Mouse (Mus musculus): ENCODE data around the gene Wipf1. TPM values are rescaled to one million over a fixed set of nuclear protein-coding genes. Genes with fewer than 3 reads are reported as not detected.

Wipf1 gene
- total and polyA plus RNA-seq, 2 experiments from 2014 or later = 1.8 to 2.4 TPM

DNA sequence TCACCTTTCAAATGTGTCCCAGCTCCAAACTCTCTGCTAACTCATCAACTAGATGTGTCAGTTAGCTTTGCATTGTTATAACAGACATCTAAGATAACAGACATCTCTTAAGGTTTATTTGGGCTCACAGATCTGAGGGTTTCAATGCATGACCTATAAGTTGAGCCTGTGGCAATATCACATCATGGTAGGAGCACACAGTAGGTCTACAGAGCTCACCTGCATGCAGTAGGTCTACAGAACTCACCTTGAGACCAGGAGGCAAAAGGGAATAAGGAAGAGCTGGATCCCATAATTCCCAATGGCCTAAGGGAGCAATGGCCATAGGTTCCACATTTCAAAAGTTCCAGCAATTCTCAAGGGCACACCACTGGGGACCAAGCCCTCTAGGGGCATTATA lies 31.2 kb downstream of the Wipf1 start:
- no peaks in the 10 kb centered on the region for H3K36me3 ChIP-seq (ENCODE audit: insufficient read depth, low read length)
- no peak overlapping the region for H3K9ac ChIP-seq (replicated peaks; ENCODE audit: low read length, poor library complexity, severe bottlenecking)
- no peaks in the 10 kb centered on the region for H3K9me3 ChIP-seq (ENCODE audit: low read length)
- no peak overlapping the region for H3K4me2 ChIP-seq (ENCODE audit: low read depth, low read length, poor library complexity, severe bottlenecking)
- ATAC-seq (ENCODE audit: low FRiP score) (no peak), DNase-seq (ENCODE audit: low spot score) (no peak)
- TF ChIP-seq CTCF (IDR thresholded peaks at IDR 0.05) = no peak
- H3K4me3 ChIP-seq (ENCODE audit: low read depth, low read length) = no peak overlapping the region
- no peaks in the 10 kb centered on the region for H3K27me3 ChIP-seq (ENCODE audit: insufficient read depth, low read length)
- no peaks in the 10 kb centered on the region for H3K4me1 ChIP-seq (ENCODE audit: insufficient read depth, low read length)
- no peak overlapping the region for H3K27ac ChIP-seq (ENCODE audit: low read depth, low read length)

DNA sequence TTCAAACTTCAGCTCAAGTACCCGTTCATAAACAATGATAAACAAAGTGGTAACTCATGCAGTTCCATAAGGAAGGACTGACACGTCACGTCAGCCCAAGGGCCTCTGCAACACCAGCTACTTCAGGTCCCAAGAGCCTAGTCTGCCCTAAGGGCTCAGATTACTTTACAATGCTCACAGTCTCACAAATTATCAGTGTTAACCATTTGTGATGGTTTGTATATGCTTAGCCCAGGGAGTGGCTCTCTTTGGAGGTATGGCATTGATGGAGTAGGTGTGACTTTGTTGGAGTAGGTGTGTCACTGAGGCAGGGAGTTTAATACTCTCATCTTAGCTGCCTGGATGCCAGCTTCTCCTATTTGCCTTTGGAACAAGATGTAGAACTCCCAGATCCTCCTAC lies 32.0 kb downstream of the Wipf1 start:
- Histone ChIP-seq H3K9ac (replicated peaks; ENCODE audit: low read length, poor library complexity, severe bottlenecking) (no peak overlapping the region), H3K4me1 (ENCODE audit: insufficient read depth, low read length) (no peaks in the 10 kb centered on the region), H3K36me3 (ENCODE audit: insufficient read depth, low read length) (no peaks in the 10 kb centered on the region), H3K4me3 (ENCODE audit: low read depth, low read length) (no peak overlapping the region), H3K9me3 (ENCODE audit: low read length) (no peaks in the 10 kb centered on the region), H3K27ac (ENCODE audit: low read depth, low read length) (no peak overlapping the region), H3K27me3 (ENCODE audit: insufficient read depth, low read length) (no peaks in the 10 kb centered on the region), H3K4me2 (ENCODE audit: low read depth, low read length, poor library complexity, severe bottlenecking) (no peak overlapping the region)
- no peak for ATAC-seq (ENCODE audit: low FRiP score)
- TF ChIP-seq CTCF (IDR thresholded peaks at IDR 0.05) = no peak
- DNase-seq (ENCODE audit: low spot score) = no peak
- 83% methylated on average over 3 of the region's 3 CpGs for WGBS

DNA sequence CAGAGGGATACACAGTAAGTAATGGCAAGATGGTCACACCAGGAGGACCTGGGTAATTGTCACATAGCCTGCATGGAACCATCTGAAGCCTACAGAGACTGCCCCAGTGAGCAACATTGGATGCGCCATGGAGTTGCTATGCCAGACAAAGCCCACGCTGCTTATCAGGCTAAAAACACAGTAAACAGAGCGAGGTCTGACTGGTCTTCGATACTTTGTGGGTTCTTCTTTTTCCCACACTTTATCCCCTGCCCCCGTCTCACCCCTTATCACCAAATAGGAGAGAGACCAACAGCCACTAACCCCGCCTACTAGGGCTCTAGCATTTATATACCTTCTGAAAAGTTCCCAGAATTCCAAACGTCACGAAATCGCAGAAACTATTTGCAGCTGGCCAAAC lies 32.6 kb downstream of the Wipf1 start:
- H3K4me1 ChIP-seq (ENCODE audit: insufficient read depth, low read length) = no peaks in the 10 kb centered on the region
- no peak overlapping the region for H3K27ac ChIP-seq (ENCODE audit: low read depth, low read length)
- DNase-seq (ENCODE audit: low spot score) (no peak), ATAC-seq (ENCODE audit: low FRiP score) (no peak)
- H3K9me3 ChIP-seq (ENCODE audit: low read length) = no peaks in the 10 kb centered on the region
- no peak overlapping the region for H3K4me2 ChIP-seq (ENCODE audit: low read depth, low read length, poor library complexity, severe bottlenecking)
- WGBS = 98% methylated on average over 9 of the region's 9 CpGs
- no peak for TF ChIP-seq CTCF (IDR thresholded peaks at IDR 0.05)
- H3K36me3 ChIP-seq (ENCODE audit: insufficient read depth, low read length) = no peaks in the 10 kb centered on the region
- no peaks in the 10 kb centered on the region for H3K27me3 ChIP-seq (ENCODE audit: insufficient read depth, low read length)
- H3K9ac ChIP-seq (replicated peaks; ENCODE audit: low read length, poor library complexity, severe bottlenecking) = no peak overlapping the region
- no peak overlapping the region for H3K4me3 ChIP-seq (ENCODE audit: low read depth, low read length)

DNA sequence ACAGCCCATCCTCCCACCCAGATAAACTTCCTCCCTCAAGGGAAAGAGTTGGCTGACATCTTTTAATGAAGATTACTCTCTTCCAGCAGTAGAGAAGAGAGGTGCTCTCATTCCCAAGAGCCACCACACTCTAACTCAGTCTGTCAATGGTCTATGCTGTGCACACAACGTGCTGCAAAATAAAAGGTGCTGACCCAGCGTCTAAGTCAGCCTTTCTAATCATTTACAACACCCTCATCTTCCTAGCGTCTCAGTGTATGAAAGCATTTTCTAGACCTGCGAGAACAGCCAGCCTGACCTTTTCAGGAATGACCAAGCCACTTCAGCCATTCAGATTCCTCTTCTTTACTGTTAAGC lies 33.2 kb downstream of the Wipf1 start:
- no peaks in the 10 kb centered on the region for H3K27me3 ChIP-seq (ENCODE audit: insufficient read depth, low read length)
- no peak for ATAC-seq (ENCODE audit: low FRiP score)
- H3K9me3 ChIP-seq (ENCODE audit: low read length) = no peaks in the 10 kb centered on the region
- no peak overlapping the region for H3K27ac ChIP-seq (ENCODE audit: low read depth, low read length)
- TF ChIP-seq CTCF (IDR thresholded peaks at IDR 0.05) = no peak
- H3K36me3 ChIP-seq (ENCODE audit: insufficient read depth, low read length) = no peaks in the 10 kb centered on the region
- H3K4me3 ChIP-seq (ENCODE audit: low read depth, low read length) = no peak overlapping the region
- no peaks in the 10 kb centered on the region for H3K4me1 ChIP-seq (ENCODE audit: insufficient read depth, low read length)
- no peak overlapping the region for H3K9ac ChIP-seq (replicated peaks; ENCODE audit: low read length, poor library complexity, severe bottlenecking)
- 86% methylated on average over 4 of the region's 4 CpGs for WGBS
- DNase-seq (ENCODE audit: low spot score) = no peak
- no peak overlapping the region for H3K4me2 ChIP-seq (ENCODE audit: low read depth, low read length, poor library complexity, severe bottlenecking)

DNA sequence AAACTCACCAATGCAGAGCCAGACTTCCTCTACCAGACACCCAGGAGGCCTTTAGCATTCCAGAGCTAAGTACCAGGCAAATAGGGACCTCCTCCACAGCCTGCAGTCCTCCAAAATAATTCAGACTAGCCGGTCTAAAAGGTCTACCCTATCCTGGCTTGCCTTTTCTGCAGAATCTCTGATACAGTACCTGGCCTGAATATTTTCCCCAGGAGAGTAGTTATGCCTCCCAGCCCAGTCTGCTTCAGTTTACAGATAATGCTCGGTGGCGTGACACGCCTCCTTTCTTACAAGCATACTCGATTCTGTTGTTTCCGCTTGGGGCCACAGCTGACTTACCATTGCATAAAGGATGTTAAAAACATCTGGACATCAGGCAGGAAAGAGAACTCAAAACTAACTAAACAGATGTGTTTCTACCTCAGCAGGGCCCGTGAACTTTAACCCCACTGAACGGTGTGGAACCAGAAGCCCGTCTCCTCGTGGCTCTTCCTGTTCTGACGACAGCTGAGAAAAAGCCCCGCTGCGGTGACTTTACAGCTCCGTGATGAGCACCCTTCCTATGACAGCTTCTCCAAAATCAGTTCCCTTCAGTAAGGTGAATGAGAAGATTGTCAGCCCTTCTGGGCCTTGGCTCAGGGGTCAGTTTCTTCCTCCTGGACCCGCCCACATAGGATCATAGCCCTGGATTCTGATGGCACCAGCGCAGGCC lies 33.8 kb downstream of the Wipf1 start:
- Histone ChIP-seq H3K4me1 (ENCODE audit: insufficient read depth, low read length) (no peaks in the 10 kb centered on the region), H3K4me2 (ENCODE audit: low read depth, low read length, poor library complexity, severe bottlenecking) (no peak overlapping the region), H3K36me3 (ENCODE audit: insufficient read depth, low read length) (no peaks in the 10 kb centered on the region), H3K27ac (ENCODE audit: low read depth, low read length) (no peak overlapping the region), H3K4me3 (ENCODE audit: low read depth, low read length) (no peak overlapping the region), H3K9me3 (ENCODE audit: low read length) (no peaks in the 10 kb centered on the region), H3K9ac (replicated peaks; ENCODE audit: low read length, poor library complexity, severe bottlenecking) (no peak overlapping the region), H3K27me3 (ENCODE audit: insufficient read depth, low read length) (no peaks in the 10 kb centered on the region)
- DNase-seq (ENCODE audit: low spot score) (no peak), ATAC-seq (ENCODE audit: low FRiP score) (no peak)
- WGBS = 81% methylated on average over 16 of the region's 16 CpGs
- TF ChIP-seq CTCF (IDR thresholded peaks at IDR 0.05) = no peak

DNA sequence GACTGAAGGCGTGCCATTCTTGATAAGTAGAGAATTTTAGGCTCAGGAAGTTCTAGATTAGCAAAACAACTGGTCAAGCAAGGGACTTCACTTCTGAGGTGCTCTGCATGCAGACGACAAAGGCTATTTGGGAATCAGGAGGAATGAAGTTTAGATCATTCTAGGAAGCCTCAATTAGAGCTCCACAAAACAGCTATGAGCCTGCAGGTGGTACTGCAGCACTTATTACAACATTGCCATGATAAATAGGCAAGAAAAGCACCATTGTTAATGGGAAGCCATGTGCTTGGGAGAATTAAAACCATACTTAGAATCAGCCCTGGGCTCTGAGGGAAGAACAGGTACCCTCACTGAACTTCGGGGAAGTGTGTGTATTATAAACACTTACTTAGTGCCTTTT lies 36.0 kb downstream of the Wipf1 start:
- Histone ChIP-seq H3K9me3 (ENCODE audit: low read length) (no peaks in the 10 kb centered on the region), H3K4me2 (ENCODE audit: low read depth, low read length, poor library complexity, severe bottlenecking) (no peak overlapping the region), H3K4me1 (ENCODE audit: insufficient read depth, low read length) (no peaks in the 10 kb centered on the region), H3K4me3 (ENCODE audit: low read depth, low read length) (no peak overlapping the region), H3K27ac (ENCODE audit: low read depth, low read length) (no peak overlapping the region), H3K27me3 (ENCODE audit: insufficient read depth, low read length) (no peaks in the 10 kb centered on the region), H3K36me3 (ENCODE audit: insufficient read depth, low read length) (no peaks in the 10 kb centered on the region), H3K9ac (replicated peaks; ENCODE audit: low read length, poor library complexity, severe bottlenecking) (no peak overlapping the region)
- DNase-seq (ENCODE audit: low spot score) (no peak), ATAC-seq (ENCODE audit: low FRiP score) (no peak)
- WGBS = 69% methylated on average over 3 of the region's 3 CpGs
- peak; percentile 32; the same call in 1 of the 2 replicates for TF ChIP-seq CTCF (IDR thresholded peaks at IDR 0.05)
